Mouse (Mus musculus): ENCODE measurements around the gene Yipf1. TPM values are rescaled to one million over a fixed set of nuclear protein-coding genes. Genes with fewer than 3 reads are reported as not detected.

Yipf1 gene
- total and polyA plus RNA-seq, 2 experiments from 2014 or later: 40.1 to 46.7 TPM

GRCm38 (mm10) chr4:107298071-107298606 lies 16.0 kb upstream of the Yipf1 start:
- Histone ChIP-seq H3K4me1 (ENCODE audit: control insufficient read depth, insufficient read depth) (no peaks in the 10 kb centered on the region), H3K27ac (ENCODE audit: low read depth) (no peak overlapping the region), H3K4me2 (ENCODE audit: low read depth, low read length) (no peak overlapping the region), H3K4me3 (ENCODE audit: low read depth, low read length) (no peak overlapping the region), H3K27me3 (ENCODE audit: control insufficient read depth, insufficient read depth, low read length) (no peaks in the 10 kb centered on the region), H3K9ac (replicated peaks; ENCODE audit: low read depth, low read length) (no peak overlapping the region), H3K36me3 (replicated peaks; ENCODE audit: control insufficient read depth, insufficient read depth, low read length) (no peaks in the 10 kb centered on the region), H3K9me3 (replicated peaks; ENCODE audit: control insufficient read depth, low read length) (no peaks in the 10 kb centered on the region)
- TF ChIP-seq CTCF (IDR thresholded peaks at IDR 0.05; ENCODE audit: low read depth) (no peak), EP300 (IDR thresholded peaks at IDR 0.05; ENCODE audit: low read depth) (no peak)
- DNase-seq (ENCODE audit: low spot score): no peak
- 84% methylated on average over 8 of the region's 8 CpGs for WGBS
- ATAC-seq (ENCODE audit: insufficient read depth, low read depth): no peak

GRCm38 (mm10) chr4:107299779-107300340 lies 14.3 kb upstream of the Yipf1 start:
- no peak for DNase-seq (ENCODE audit: low spot score)
- no peak for ATAC-seq (ENCODE audit: insufficient read depth, low read depth)
- H3K9ac ChIP-seq (replicated peaks; ENCODE audit: low read depth, low read length): no peak overlapping the region
- no peaks in the 10 kb centered on the region for H3K36me3 ChIP-seq (replicated peaks; ENCODE audit: control insufficient read depth, insufficient read depth, low read length)
- H3K27ac ChIP-seq (ENCODE audit: low read depth): no peak overlapping the region
- H3K27me3 ChIP-seq (ENCODE audit: control insufficient read depth, insufficient read depth, low read length): no peaks in the 10 kb centered on the region
- H3K4me1 ChIP-seq (ENCODE audit: control insufficient read depth, insufficient read depth): no peaks in the 10 kb centered on the region
- no peak overlapping the region for H3K4me3 ChIP-seq (ENCODE audit: low read depth, low read length)
- TF ChIP-seq EP300 (IDR thresholded peaks at IDR 0.05; ENCODE audit: low read depth) (no peak), CTCF (IDR thresholded peaks at IDR 0.05; ENCODE audit: low read depth) (no peak)
- H3K4me2 ChIP-seq (ENCODE audit: low read depth, low read length): no peak overlapping the region
- H3K9me3 ChIP-seq (replicated peaks; ENCODE audit: control insufficient read depth, low read length): no peaks in the 10 kb centered on the region
- 83% methylated on average over 7 of the region's 7 CpGs for WGBS

- ATAC-seq (ENCODE audit: insufficient read depth, low read depth): no peak
- no peak for DNase-seq (ENCODE audit: low spot score)
- no peak overlapping the region for H3K27ac ChIP-seq (ENCODE audit: low read depth)
- H3K27me3 ChIP-seq (ENCODE audit: control insufficient read depth, insufficient read depth, low read length): no peaks in the 10 kb centered on the region
- no peak for TF ChIP-seq EP300 (IDR thresholded peaks at IDR 0.05; ENCODE audit: low read depth)
- TF ChIP-seq CTCF (IDR thresholded peaks at IDR 0.05; ENCODE audit: low read depth): no peak
- H3K4me2 ChIP-seq (ENCODE audit: low read depth, low read length): no peak overlapping the region
- H3K4me3 ChIP-seq (ENCODE audit: low read depth, low read length): no peak overlapping the region
- no peaks in the 10 kb centered on the region for H3K4me1 ChIP-seq (ENCODE audit: control insufficient read depth, insufficient read depth)
- H3K9ac ChIP-seq (replicated peaks; ENCODE audit: low read depth, low read length): no peak overlapping the region
- no peaks in the 10 kb centered on the region for H3K9me3 ChIP-seq (replicated peaks; ENCODE audit: control insufficient read depth, low read length)
- 71% methylated on average over 4 of the region's 4 CpGs for WGBS
- H3K36me3 ChIP-seq (replicated peaks; ENCODE audit: control insufficient read depth, insufficient read depth, low read length): no peaks in the 10 kb centered on the region
Measured at GRCm38 (mm10) chr4:107300371-107300770, 13.8 kb upstream of the Yipf1 start.

- DNase-seq (ENCODE audit: low spot score): no peak
- H3K4me2 ChIP-seq (ENCODE audit: low read depth, low read length): no peak overlapping the region
- H3K27ac ChIP-seq (ENCODE audit: low read depth): no peak overlapping the region
- WGBS: 96% methylated on average over 1 of the region's 1 CpGs
- no peaks in the 10 kb centered on the region for H3K4me1 ChIP-seq (ENCODE audit: control insufficient read depth, insufficient read depth)
- H3K27me3 ChIP-seq (ENCODE audit: control insufficient read depth, insufficient read depth, low read length): no peaks in the 10 kb centered on the region
- no peak for ATAC-seq (ENCODE audit: insufficient read depth, low read depth)
- H3K4me3 ChIP-seq (ENCODE audit: low read depth, low read length): no peak overlapping the region
- no peak for TF ChIP-seq CTCF (IDR thresholded peaks at IDR 0.05; ENCODE audit: low read depth)
- no peak for TF ChIP-seq EP300 (IDR thresholded peaks at IDR 0.05; ENCODE audit: low read depth)
- no peaks in the 10 kb centered on the region for H3K36me3 ChIP-seq (replicated peaks; ENCODE audit: control insufficient read depth, insufficient read depth, low read length)
- no peaks in the 10 kb centered on the region for H3K9me3 ChIP-seq (replicated peaks; ENCODE audit: control insufficient read depth, low read length)
- no peak overlapping the region for H3K9ac ChIP-seq (replicated peaks; ENCODE audit: low read depth, low read length)
Measured at GRCm38 (mm10) chr4:107300902-107301555, 13.1 kb upstream of the Yipf1 start.

- no peak for TF ChIP-seq CTCF (IDR thresholded peaks at IDR 0.05; ENCODE audit: low read depth)
- TF ChIP-seq EP300 (IDR thresholded peaks at IDR 0.05; ENCODE audit: low read depth): no peak
- H3K9me3 ChIP-seq (replicated peaks; ENCODE audit: control insufficient read depth, low read length): no peaks in the 10 kb centered on the region
- 85% methylated on average over 9 of the region's 9 CpGs for WGBS
- no peaks in the 10 kb centered on the region for H3K36me3 ChIP-seq (replicated peaks; ENCODE audit: control insufficient read depth, insufficient read depth, low read length)
- no peak overlapping the region for H3K27ac ChIP-seq (ENCODE audit: low read depth)
- no peak overlapping the region for H3K4me3 ChIP-seq (ENCODE audit: low read depth, low read length)
- no peak overlapping the region for H3K4me2 ChIP-seq (ENCODE audit: low read depth, low read length)
- no peak for ATAC-seq (ENCODE audit: insufficient read depth, low read depth)
- no peak for DNase-seq (ENCODE audit: low spot score)
- no peaks in the 10 kb centered on the region for H3K27me3 ChIP-seq (ENCODE audit: control insufficient read depth, insufficient read depth, low read length)
- H3K9ac ChIP-seq (replicated peaks; ENCODE audit: low read depth, low read length): no peak overlapping the region
- H3K4me1 ChIP-seq (ENCODE audit: control insufficient read depth, insufficient read depth): no peaks in the 10 kb centered on the region
Measured at GRCm38 (mm10) chr4:107302221-107302620, 11.9 kb upstream of the Yipf1 start.
